Mouse (Mus musculus) spleen, adult 2 months (tissue): ENCODE measurements around the gene Mmp20. TPM values are rescaled to one million over a fixed set of nuclear protein-coding genes. Genes with fewer than 3 reads are reported as not detected.
A peak's percentile ranks its signal among the peaks of the same experiment; 100 is the strongest.

Experiments
- DNase-seq, 2 experiments: peaks; one replicate each; pipeline versions ENCODE4 v3.0.0 to v3.0.0-alpha.2; 2012 to 2021; ENCODE audit warnings: low spot score in 2 of 2, low read depth in 1 of 2
- H3K27ac ChIP-seq: fragments of 200-500 bp; 2 replicates; pipeline ENCODE4 v1.5.1; 2012; ENCODE audit warnings: low read length, inconsistent platforms; ENCODE audit not compliant: insufficient read depth
- H3K27me3 ChIP-seq: fragments of 200-500 bp; 2 replicates; pipeline ENCODE4 v1.6.1; 2012; ENCODE audit warnings: mild to moderate bottlenecking, moderate library complexity, low read length, inconsistent platforms; ENCODE audit not compliant: control insufficient read depth, insufficient read depth
- H3K36me3 ChIP-seq: fragments of 200-500 bp; 2 replicates; pipeline ENCODE4 v1.6.1; 2012; ENCODE audit warnings: mild to moderate bottlenecking, low read length, inconsistent platforms; ENCODE audit not compliant: control insufficient read depth, insufficient read depth
- H3K4me1 ChIP-seq: fragments of 200-500 bp; 2 replicates; pipeline ENCODE4 v1.6.1; 2011; ENCODE audit warnings: inconsistent platforms; ENCODE audit not compliant: control insufficient read depth, insufficient read depth, insufficient read length
- H3K4me3 ChIP-seq: fragments of 200-500 bp; 2 replicates; pipeline ENCODE4 v1.5.1; 2011; ENCODE audit warnings: mild to moderate bottlenecking, inconsistent platforms; ENCODE audit not compliant: insufficient read depth, insufficient read length; ENCODE audit errors: extremely low read depth
- CTCF ChIP-seq: fragments of 200-500 bp; IDR thresholded peaks from 2 replicates; pipeline ENCODE4 v1.5.1; 2011; ENCODE audit warnings: mild to moderate bottlenecking, inconsistent platforms; ENCODE audit not compliant: insufficient read depth, insufficient read length, insufficient replicate concordance; ENCODE audit errors: extremely low read depth
- POLR2A ChIP-seq: fragments of 200-500 bp; IDR thresholded peaks from 2 replicates; pipeline ENCODE4 v1.6.1; 2011; ENCODE audit warnings: low read depth, low read length, inconsistent platforms
- WGBS: fragments of 180-500 bp; shearing (Covaris S2); methylation state at CpG from one replicate; pipeline ENCODE4 v1.1.7; 2018; 5-methylcytosine and 5-hydroxymethylcytosine counted together
- polyA plus RNA-seq: library from polyadenylated mRNA; depleted of rRNA; stranded (reverse); fragments of >200 nt; gene quantifications from 2 replicates; pipeline ENCODE4 v1.2.3, GENCODE M21; 2012; rRNA removed

The Mmp20 gene
- not detected in 2 replicates for polyA plus RNA-seq

GRCm38 (mm10) chr9:7627931-7628330, at the start of gene Mmp20:
Gene Mmp20, plus strand, starts transcription at chr9:7628231.
- H3K4me3 ChIP-seq, result no peak within 1 kb of the TSS
- TF ChIP-seq POLR2A (no peak), CTCF (no peak)

GRCm38 (mm10) chr9:7590063-7590462, 38.0 kb upstream of the Mmp20 start:
- H3K4me3 ChIP-seq, result no peak overlapping the region
- no peaks in the 10 kb centered on the region for H3K36me3 ChIP-seq
- no peak for TF ChIP-seq CTCF
- TF ChIP-seq POLR2A, result no peak
- no peak for DNase-seq
- H3K27me3 ChIP-seq, result no peaks in the 10 kb centered on the region
- H3K27ac ChIP-seq, result no peak overlapping the region
- 90% methylated on average over 8 of the region's 8 CpGs for WGBS
- H3K4me1 ChIP-seq, result peaks cover 3% of the 10 kb centered on the region; the same call in 1 of the 2 replicates

More at GRCm38 (mm10) chr9:7627931-7628330, at the start of gene Mmp20:
- DNase-seq, result no peak
- Histone ChIP-seq H3K4me1 (no peaks in the 10 kb centered on the region), H3K36me3 (no peaks in the 10 kb centered on the region), H3K27me3 (no peaks in the 10 kb centered on the region), H3K27ac (no peak within 1 kb of the TSS)

- DNase-seq, result no peak
- WGBS, result 68% methylated on average over 3 of the region's 3 CpGs
- Histone ChIP-seq H3K27ac (no peak overlapping the region), H3K4me1 (peaks cover 4% of the 10 kb centered on the region; the same call in 1 of the 2 replicates), H3K4me3 (no peak overlapping the region), H3K36me3 (no peaks in the 10 kb centered on the region), H3K27me3 (no peaks in the 10 kb centered on the region)
- TF ChIP-seq POLR2A (no peak), CTCF (no peak)
Measured at GRCm38 (mm10) chr9:7593272-7593812, 34.7 kb upstream of the Mmp20 start.

GRCm38 (mm10) chr9:7594816-7595540, 33.1 kb upstream of the Mmp20 start:
- Histone ChIP-seq H3K4me1 (peaks cover 4% of the 10 kb centered on the region; the same call in 1 of the 2 replicates), H3K27ac (no peak overlapping the region; the same call in 1 of the 2 replicates), H3K36me3 (no peaks in the 10 kb centered on the region), H3K27me3 (no peaks in the 10 kb centered on the region), H3K4me3 (peak overlapping the region; percentile 34; the same call in 1 of the 2 replicates)
- TF ChIP-seq POLR2A (no peak), CTCF (peak; percentile 82; the same call in 1 of the 2 replicates)
- DNase-seq, result peak; percentile 21 to 55
- WGBS, result 5% methylated on average over 6 of the region's 6 CpGs

GRCm38 (mm10) chr9:7602982-7603742, 24.9 kb upstream of the Mmp20 start:
- H3K27ac ChIP-seq, result no peak overlapping the region
- TF ChIP-seq POLR2A (no peak), CTCF (peak; percentile 69; the same call in 1 of the 2 replicates)
- WGBS, result 1% methylated on average over 3 of the region's 3 CpGs
- H3K4me3 ChIP-seq, result no peak overlapping the region
- no peaks in the 10 kb centered on the region for H3K27me3 ChIP-seq
- H3K4me1 ChIP-seq, result no peaks in the 10 kb centered on the region
- H3K36me3 ChIP-seq, result no peaks in the 10 kb centered on the region
- peak; percentile 17 to 68 for DNase-seq

GRCm38 (mm10) chr9:7604005-7604404, 24.0 kb upstream of the Mmp20 start:
- DNase-seq, result no peak
- Histone ChIP-seq H3K36me3 (no peaks in the 10 kb centered on the region), H3K4me3 (no peak overlapping the region), H3K27ac (no peak overlapping the region), H3K27me3 (no peaks in the 10 kb centered on the region), H3K4me1 (no peaks in the 10 kb centered on the region)
- WGBS, result 68% methylated on average over 6 of the region's 6 CpGs
- TF ChIP-seq POLR2A (no peak), CTCF (no peak)
